Mouse (Mus musculus) spleen, adult 18-20 months (tissue): Measurements from ENCODE around the gene Pdlim5.

Experiments
- DNase-seq, 2 experiments: peaks; one replicate each; pipeline ENCODE4 v3.0.0; 2022; ENCODE audit warnings: mixed read lengths in 2 of 2

The Pdlim5 gene

DNA sequence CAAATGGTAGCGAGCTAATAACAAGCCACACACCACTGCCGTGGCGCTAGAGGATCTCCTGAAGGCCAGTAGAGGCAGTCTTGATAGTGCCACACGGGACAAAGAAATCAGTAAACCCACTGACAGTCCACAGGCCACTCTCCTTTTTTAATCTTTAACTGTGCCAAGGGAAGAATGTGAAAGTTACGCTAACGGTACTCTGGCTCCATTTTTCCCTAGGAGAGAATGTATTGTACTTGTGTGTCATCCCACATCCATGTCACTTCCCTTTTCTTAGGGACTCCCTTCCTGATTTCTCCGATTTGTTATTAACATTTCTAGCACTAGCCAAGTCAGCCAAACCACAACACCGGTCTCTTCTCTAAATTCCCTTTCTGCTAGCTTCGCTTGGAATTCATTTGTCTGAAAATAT is 1.5 kb downstream of the Pdlim5 start:
- no peak for DNase-seq

DNA sequence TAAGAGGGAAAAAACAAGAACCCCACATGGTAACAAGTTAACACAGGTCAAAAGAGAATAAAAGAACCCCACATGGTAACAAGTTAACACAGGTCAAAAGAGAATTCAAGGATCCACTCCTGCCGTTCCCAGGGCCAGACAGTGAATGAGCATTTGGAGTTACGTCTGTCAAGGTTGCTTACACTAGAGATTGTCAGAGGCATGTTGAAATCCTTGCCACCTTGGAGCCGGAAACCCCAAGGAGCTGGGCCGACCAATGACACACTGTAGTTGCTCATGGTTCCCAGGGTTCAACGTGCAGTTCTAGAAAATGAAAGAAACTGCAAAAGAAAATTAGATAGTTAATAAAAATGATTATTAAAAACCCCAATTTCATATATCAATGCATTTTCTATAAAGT is 4.0 kb downstream of the Pdlim5 start:
- DNase-seq: no peak

DNA sequence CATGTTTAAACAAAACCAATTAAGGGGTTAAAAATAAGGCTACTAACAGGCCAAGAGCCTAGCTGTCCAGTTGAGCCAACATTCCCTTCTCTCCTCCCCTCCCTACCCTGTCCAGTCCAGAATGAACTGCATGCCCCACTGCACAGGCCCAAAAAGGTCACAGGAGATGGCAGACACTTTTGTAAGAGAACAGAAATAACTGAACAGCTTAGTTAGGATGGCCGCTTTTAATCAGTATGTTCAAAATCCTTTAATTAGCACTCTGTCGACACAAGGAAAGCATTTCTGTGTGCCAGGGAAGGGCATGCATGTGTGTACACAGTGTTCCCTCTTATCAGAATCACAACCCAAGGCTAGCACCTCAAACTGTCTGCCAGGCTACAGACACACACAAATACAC is 5.2 kb downstream of the Pdlim5 start:
- DNase-seq: no peak

DNA sequence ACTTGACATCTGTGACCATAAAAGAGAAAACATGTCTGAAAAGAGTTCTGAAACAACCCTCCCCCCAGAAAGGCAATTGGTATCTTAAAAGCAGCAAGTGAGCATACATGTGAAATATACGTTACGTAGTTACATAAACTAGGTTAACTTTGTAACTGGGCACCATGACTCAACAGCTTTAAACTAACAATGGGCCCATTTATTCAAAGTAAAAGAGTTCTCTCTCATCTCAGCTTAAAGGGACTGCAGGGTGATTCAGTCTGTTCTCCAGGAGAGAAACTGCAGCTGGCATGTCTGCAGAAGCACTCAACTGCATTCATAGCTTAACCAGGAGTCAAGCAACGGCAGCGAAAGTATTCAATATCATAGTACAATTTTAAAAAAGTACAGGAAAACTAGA is 7.3 kb downstream of the Pdlim5 start:
- no peak for DNase-seq

DNA sequence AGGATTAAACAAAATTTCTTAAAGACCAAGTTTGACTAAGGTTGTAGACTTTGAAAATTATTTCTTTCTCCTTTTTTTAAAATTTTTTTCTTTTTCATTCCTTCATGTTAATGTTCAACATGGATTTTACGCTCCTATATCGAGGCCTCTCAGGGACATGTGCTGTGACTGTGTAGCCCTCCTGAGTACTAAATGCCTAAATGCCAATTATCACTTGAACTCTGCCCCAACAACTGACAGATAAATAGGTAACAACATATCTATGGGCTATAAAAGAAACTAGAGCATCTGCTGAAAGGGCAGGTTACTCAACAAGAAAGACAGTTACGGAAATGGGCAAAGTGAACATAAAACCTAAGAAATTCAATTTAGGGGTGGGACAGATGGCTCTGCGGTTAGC is 9.0 kb downstream of the Pdlim5 start:
- no peak for DNase-seq

DNA sequence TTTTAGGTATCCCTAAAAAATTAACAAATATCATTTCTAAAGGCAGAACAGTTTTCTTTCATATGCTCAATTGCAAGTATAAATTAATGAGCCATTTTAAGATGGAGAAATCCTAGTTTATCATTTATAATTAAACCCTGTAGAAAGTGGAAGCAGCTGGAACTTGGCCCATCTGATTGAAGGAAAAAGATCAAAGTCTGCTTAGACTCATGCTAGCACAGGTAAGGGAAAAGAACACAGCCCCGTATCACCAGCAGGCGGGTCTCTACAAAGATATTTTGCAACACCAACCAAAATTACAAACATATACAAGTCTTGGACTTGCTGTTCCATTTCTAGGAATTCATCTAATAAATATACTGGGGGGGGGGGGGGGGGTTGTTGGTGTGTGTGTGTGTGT is 9.8 kb downstream of the Pdlim5 start:
- no peak for DNase-seq

DNA sequence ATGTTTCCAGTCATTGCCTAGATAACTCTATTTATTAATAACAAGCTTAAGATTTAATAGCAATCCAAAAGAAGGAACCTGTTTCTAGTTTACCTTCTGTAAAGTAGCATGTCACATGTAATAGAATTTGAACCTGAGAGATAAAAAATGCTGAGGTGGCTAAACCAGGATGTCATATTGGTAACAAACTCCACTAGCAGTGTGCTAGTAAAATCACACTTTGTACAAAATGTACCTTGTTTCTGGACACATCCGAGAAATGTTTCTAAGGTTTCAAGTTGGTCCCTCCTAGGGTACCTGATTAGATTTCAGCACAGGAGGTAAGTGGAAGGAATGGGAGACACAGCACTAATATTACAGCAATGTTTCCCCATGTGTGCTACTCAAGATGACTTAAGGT is 18.9 kb downstream of the Pdlim5 start:
- no peak for DNase-seq

DNA sequence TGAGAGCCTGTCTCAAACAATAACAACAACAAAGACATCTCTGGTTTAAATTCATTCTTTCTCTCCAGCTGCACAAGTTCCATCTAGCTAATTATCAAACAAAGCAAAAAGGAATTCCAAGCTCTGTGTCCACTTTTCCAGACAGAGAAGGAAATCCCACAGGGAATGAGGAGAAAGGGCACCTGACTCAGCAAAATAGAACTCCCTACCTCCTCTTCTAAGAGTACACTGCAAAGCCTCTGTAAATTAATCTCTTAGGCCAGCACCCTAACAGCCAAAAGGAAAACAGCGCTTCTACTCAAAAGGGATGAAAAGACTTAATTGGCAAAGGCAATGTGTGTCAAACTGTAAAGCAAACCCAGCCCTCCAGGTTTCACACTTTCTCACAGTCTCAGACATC is 20.4 kb downstream of the Pdlim5 start:
- DNase-seq: no peak

DNA sequence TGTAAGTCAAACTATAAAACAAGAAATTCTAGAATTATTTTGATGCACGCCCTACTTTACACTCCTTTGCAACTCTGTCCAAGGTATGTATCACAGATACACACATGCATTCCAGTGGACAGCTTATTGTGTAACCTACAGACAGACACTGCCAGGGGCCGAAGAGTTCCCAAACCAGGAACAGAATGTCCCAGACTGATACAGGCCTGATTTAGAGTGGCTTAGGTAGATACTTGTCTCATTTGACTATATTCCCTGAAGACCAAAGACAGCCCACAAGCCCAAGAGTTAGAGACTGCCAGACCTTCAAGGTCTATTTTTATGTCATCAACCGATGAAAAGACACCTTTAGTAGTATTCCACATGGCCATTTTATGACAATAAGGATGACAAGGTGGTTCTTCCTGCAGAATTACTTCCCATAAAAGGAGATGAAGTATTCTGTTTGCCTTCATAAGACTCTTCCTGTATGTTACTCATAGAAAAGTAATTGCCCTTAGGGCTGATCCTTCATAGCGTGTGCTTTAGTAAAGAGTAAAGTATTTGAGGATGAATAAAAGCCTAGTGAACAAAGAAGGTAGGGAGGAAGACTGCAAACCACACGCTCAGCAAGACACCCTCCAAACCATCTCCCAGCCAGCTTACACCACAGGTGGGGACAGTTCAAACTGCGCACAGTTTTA is 22.9 kb downstream of the Pdlim5 start:
- DNase-seq: no peak

DNA sequence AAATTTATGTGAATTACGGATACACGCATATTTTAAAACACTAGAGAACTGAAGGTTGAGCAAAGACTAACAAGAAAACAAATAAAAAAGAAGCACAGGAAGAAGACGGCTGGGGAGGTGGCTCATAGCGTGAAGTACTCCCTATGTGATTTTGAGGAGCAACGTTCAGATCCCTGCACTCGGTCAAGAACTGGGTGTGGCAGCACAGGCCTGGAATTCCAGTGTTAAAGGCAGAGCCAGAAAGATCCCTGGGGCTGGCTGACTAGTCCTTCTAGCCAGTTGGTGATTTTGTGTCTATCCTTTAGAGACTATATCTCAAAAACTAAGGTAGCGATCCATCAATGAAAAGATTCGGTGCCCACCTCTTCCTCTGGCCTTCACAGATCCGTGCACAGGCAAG is 27.1 kb downstream of the Pdlim5 start:
- DNase-seq: no peak

DNA sequence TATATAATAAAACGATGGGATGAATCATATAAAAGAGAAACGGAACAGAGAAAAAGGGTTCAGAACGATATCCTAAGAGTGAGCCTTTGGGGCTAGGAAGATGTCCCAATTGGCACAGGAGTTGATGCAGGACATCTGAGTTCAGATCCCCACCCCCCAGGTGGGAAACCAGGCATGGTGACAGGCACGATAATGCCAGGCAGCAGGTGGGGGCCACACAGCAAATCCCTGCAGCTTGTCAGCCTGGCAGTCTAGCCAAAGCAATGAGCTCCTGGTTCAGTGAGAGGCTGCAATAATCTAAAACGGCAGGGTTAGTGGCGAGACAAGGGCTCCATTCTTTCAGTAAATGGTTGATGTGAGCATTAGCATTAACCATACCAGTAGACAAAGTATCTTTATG is 33.4 kb downstream of the Pdlim5 start:
- DNase-seq: no peak

DNA sequence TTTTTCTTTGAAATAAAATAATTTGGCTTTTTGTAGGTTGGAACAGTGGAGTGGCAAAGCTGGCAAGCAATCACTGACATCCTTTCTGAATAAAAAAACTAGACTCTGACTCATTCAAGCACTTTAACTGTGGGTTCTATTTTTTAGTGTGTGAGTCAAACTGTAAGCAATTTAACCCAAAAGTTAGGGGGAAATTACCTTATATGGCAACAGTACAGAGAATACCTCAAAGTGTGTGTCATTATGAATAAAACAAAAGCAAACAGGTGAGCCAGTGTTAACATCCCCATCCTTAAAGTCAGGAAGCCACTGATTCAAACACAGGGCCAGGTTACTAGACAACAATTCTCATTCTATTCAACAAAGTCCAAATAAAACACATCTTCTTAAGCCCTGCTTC is 36.5 kb downstream of the Pdlim5 start:
- DNase-seq: no peak

DNA sequence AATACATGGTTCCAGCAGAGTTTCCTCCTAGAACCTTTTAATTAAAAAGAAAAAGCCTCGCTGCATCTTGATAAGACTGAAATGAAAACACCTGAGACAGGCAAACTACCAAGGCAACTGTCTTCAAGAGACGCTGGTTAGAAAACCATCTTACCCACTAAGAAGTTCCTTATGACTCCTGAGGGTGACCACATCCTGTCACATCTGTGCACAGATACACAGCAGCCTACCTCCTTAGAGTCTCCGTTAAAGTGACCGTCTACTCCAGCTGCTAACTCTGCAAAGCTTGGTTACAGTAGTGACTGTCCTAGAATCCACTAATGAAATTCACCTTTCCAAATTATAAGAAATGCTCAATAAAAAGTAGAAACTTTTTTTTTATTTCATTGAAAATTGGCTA is 38.8 kb downstream of the Pdlim5 start:
- no peak for DNase-seq

DNA sequence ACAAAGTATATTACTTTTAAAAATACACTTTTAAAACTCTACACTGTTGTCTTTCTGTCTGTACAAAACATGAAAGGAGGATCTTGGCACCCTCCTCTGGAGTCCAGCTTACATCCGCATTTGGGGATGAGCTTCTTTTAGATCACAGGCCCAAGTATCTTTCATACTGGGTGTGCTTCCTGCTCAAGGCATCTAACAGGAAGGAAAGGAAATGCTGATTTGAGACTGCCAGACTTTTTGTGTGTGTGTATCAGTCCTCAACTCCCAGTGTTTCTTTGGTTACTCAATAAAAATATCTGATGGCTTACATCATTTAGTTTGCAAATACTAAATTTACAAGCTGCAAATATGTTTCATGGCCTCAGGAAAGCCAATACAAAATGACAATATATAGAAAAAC is 42.3 kb downstream of the Pdlim5 start:
- no peak for DNase-seq

DNA sequence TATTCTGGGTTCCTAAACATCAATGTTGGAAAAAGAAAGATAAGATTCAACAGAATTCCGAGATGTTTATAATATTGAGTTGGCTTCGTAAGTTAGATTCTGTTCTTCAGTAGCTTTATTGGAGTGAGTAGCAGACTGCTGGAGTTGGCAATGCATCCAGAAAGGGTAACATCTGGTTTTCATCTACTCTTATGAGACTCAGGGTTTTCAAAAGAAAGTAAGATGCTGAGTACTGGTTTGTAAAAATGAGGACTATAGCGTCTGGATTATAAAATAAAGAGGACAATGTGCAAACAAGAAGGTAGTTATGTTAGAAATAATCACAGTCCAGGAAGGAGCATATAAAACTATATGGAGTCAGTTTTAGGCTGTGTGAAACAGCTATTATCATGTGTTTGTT is 45.0 kb downstream of the Pdlim5 start:
- DNase-seq: no peak

DNA sequence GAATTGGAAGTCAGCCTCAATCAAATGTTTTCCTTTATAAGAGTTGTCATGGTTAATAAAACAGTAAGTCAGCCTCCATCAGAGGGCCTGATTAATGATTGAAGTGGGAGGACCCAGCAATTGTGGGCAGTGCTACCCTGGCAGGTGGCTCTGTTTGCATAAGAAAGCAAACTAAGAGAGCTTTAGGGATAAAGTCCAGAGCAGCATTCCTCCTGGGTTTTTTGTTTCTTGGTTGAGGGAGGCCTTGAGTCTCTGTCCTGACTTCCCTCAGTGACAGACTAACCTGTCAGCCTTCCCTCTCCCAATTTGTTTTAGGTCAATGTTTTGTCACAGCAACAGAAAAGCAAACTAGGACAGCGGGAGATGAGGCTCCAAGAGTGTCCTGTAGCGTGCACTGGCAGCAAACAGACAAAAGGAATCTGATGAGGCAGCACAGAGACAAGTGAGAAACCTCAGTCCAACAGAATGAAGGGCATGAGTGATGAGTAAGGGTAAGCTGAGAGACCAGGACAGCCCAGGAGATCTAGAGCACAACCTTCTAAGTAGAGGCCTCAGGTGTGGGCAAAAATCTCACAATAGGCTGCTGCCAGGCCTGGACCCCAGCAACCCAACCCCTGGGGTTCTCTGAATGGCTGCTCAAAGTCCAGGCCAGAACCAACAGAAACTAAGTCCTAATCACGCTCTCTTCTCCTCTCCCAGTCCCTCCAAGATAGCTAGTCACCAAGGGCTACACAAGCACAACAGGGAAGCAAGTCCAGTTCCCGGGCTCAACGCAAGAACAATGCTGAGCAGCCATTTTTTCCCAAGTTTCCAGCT is 46.5 kb downstream of the Pdlim5 start:
- DNase-seq: no peak

DNA sequence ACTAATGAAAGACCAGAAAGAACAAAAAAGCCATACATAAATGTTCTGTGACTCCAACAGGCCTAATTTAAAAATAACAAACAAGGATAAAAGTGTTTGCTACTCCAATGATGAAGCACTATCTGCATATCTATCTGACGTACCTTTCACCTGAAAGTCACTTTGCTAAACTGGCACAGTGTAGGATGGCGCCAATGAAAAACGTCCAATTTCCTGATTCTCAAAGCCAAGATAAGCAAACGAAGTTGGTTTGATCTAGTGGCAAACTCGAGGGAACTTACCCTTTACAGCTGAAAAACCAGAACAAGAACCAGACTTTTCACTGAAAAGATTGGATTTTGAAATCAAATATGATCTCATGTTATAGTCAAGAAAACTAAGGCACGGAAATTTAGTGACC is 49.2 kb downstream of the Pdlim5 start:
- no peak for DNase-seq

DNA sequence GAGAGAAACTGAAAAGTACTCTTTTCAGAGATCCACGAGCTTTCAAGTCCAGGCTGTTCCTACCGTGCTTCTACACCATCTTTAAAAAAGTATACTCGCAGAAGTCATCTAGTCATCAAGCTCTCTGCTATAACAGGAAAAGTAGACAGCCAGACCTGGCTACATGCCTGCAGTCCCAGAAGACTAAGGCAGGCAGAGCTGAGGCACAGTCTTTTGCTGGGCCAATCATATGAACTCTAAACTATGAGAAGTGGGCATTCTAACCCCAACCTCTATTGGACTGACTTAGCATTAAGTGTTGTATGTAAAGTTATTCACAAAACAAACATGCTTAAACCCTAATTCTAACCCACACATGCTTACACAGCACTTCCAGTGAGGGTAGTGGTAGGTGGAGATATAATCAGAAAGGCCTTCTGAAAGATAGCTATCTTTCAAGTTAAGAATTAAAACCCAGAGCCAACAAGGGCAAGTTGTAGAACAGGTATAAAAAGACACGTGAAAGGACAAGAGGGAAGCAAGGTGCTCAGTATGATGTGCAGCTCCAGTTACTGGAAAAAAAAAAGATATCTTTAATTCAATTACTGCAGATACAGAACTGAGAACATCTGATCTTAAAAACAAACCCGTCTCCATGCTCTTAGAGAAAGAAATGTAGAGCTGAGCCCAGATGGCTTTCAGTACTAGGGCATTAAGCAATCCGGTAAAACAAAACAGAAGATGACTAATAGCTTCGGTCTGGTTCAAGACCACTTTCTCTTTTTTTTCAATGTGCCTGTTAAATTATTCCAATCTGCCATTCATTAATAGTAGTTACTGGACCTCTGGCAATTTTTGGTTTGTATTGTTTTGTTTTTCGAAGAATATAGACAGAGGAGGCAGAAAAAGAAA is 50.0 kb downstream of the Pdlim5 start:
- no peak for DNase-seq

DNA sequence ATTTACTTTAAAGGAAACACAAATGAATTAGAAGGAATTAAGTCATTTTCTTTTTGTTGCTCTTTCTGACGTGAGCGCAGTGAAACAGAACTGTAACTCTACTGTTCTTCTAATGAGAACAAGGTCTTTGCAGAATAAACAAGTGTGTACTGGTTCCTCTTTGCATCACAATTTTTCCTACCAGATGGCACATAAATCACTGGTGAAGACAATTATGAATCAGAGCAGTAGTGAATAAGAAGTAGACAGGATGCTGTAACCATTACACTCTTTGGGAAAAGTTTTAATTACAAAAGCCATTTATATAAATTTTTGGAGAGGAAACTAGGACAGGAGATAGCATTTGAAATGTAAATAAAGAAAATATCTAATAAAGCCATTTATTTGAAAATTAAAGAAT is 51.7 kb downstream of the Pdlim5 start:
- no peak for DNase-seq

DNA sequence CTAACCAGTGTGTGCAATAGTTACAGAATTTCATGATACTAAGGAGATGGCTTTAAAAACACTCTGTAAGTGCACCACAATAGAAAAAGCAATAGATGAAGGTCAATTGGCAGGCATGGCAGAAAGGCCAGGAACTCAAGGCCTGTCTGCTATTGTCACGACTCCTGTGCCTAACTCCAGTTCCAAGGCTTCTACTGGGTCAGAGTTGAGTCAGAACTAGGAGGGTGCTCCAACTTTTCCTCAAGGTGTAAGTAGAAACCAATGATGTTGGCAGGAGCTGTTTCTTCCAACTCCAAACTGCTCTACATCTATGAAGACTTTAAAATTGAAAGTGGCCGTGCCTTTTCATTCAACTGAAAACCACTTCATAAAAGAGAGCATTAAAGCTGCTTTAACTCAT is 54.8 kb downstream of the Pdlim5 start:
- no peak for DNase-seq

DNA sequence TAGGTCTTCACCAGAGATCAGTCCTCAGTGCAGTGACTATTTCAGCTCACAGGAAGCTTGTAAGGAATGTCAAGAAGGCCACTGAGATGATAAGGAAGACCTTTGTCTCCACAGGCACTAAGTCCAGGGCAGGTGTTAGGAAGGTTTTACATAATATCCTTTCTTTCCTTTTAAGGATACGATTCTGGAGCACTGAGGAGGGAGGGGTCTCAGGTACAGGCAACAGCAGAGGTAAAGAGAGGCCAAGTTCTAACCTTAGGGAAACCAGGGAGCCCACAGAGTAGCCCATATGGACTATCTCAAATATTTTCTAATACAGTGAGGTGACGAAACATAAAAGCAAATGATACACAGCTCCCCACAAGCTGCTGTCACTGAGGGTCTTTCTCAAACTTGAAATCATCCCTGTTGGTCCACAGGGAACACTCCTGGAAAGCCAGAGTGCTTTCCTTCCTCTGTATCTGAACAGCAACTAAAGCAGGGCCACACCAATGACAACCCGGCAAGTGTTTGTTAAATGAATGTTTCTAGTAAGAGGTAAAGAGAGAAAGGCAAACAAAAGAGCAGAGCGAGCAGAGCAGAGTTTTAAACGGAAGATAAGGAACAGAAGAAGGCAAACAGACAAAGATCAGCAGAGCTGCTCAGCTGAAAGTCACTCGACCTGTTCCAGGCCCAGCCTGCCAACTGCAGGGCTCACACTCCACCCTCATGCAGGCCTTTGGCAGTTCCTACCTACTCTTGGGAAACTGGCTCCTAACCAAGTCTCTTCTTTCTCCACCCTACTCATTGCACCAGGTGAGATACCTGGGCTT is 55.9 kb downstream of the Pdlim5 start:
- DNase-seq: no peak

DNA sequence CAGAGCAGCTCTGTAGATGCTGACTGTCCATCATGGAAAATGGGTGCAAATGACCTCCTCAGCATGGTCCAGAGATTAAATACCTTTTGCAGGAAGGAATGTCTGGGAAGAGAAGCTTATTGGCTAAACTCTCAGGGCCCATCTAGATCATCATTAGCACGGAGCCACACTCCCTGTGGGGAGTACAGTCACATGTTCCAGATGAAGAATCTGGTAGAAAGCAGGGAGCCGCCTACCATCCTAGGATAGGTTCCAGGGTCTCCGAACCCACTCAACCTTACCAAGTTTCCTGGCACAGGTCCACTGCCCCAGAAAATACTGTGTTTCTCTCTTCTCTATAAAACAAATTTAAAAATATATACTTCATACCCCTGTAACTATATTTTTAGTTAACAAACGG is 57.4 kb downstream of the Pdlim5 start:
- DNase-seq: no peak

DNA sequence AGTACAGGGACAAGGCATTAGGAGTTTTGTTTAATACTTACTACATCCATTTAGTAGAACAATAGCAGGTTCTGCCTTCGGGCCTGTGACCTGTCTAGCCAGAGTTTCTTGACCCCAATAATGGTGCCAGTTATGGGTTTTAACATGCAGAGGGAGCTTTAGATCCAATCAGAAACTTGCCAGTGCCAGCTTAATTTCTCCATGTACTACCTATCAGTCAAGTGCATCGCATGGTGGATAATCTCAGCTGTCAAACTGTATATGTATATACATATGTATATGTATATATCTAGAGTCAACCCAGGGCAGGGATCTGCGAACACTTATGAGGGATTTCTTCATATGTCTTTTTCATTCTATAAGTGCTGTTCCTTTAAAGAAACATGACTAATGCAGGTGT is 61.0 kb downstream of the Pdlim5 start:
- no peak for DNase-seq
